Mouse (Mus musculus): ENCODE measurements at regions not wholly inside any gene's neighbourhood (a gene's known extent, or its start where the extent isn't known, plus 50 kb on each side); places are given as distances from the start of the nearest gene placed in this dataset.

DNA sequence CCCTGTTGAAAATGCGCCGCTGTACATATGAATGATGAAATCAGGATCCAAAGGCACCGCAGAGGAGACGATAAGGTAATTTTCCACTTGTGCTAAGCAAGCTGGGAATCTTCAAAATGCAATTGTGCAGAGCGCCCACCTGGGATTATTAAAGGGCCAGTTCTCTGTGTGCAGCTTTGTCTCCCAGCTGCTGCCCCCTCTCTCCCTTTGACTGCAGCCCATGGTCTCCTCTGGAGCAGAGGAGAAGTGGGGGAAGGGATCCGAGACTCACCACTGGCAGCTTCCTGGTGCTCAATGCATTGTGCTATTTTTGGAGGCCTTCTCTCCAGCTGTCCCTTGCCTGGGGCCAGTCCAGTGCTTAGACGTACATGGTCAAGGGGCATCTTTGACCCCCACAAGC lies 127.1 kb downstream of the Chst1 start:
- no peak for TF ChIP-seq POLR2A (IDR thresholded peaks at IDR 0.05; ENCODE audit: low read depth, low read length)
- TF ChIP-seq BHLHE40 (IDR thresholded peaks at IDR 0.05; ENCODE audit: low read depth, low read length) = no peak
- H3K27ac ChIP-seq (ENCODE audit: insufficient read depth, low read depth) = no peak overlapping the region
- no peaks in the 10 kb centered on the region for H3K4me1 ChIP-seq (ENCODE audit: control insufficient read depth in 1 of 2, insufficient read depth in 2 of 2)
- peaks cover 8% of the 10 kb centered on the region for H3K9me3 ChIP-seq (replicated peaks; ENCODE audit: low read length)
- no peak for DNase-seq (ENCODE audit: extremely low read depth)
- H3K4me3 ChIP-seq (replicated peaks in 1 of 3; ENCODE audit: low read depth in 2 of 3, low read length in 2 of 3, poor library complexity in 1 of 3) = no peak overlapping the region
- H3K36me3 ChIP-seq (replicated peaks in 1 of 2; ENCODE audit: control insufficient read depth in 1 of 2, insufficient read depth in 1 of 2, low read length in 1 of 2) = no peaks in the 10 kb centered on the region
- H3K79me2 ChIP-seq (replicated peaks; ENCODE audit: control insufficient read depth, extremely low read depth, insufficient read depth, poor library complexity, severe bottlenecking) = no peaks in the 10 kb centered on the region
- peaks cover 3% of the 10 kb centered on the region for H3K27me3 ChIP-seq (replicated peaks)
- dilution Hi-C loops (cut with MboI; ENCODE audit: extremely low pct_ligation_motif_present, extremely low pct_unique_long_range_greater_than_20kb, low sequenced_read_pairs) (no loop called here), in situ Hi-C loops (cut with MboI; ENCODE audit: low pct_ligation_motif_present, low pct_unique_long_range_greater_than_20kb, low sequenced_read_pairs) (no loop called here)
- H3K4me2 ChIP-seq (ENCODE audit: insufficient read depth, low read depth, poor library complexity, severe bottlenecking) = no peak overlapping the region
- H3K9ac ChIP-seq (ENCODE audit: insufficient read depth, low read depth) = no peak overlapping the region

- Histone ChIP-seq H3K4me3 (replicated peaks in 1 of 3; ENCODE audit: low read depth in 2 of 3, low read length in 2 of 3, poor library complexity in 1 of 3) (no peak overlapping the region), H3K9ac (ENCODE audit: insufficient read depth, low read depth) (no peak overlapping the region), H3K27me3 (replicated peaks) (peaks cover 3% of the 10 kb centered on the region), H3K79me2 (replicated peaks; ENCODE audit: control insufficient read depth, extremely low read depth, insufficient read depth, poor library complexity, severe bottlenecking) (no peaks in the 10 kb centered on the region), H3K27ac (ENCODE audit: insufficient read depth, low read depth) (no peak overlapping the region), H3K4me1 (ENCODE audit: control insufficient read depth in 1 of 2, insufficient read depth in 2 of 2) (peaks cover 0 to under 1% of the 10 kb centered on the region in 2 experiments; a peak in 1 of 4 replicates), H3K36me3 (replicated peaks in 1 of 2; ENCODE audit: control insufficient read depth in 1 of 2, insufficient read depth in 1 of 2, low read length in 1 of 2) (no peaks in the 10 kb centered on the region), H3K9me3 (replicated peaks; ENCODE audit: low read length) (peaks cover 4% of the 10 kb centered on the region), H3K4me2 (ENCODE audit: insufficient read depth, low read depth, poor library complexity, severe bottlenecking) (no peak overlapping the region)
- in situ Hi-C loops (cut with MboI; ENCODE audit: low pct_ligation_motif_present, low pct_unique_long_range_greater_than_20kb, low sequenced_read_pairs) = no loop called here
- TF ChIP-seq CHD2 (IDR thresholded peaks at IDR 0.05; ENCODE audit: low read length) (no peak), USF1 (IDR thresholded peaks at IDR 0.05; ENCODE audit: low read depth, low read length) (no peak), JUND (conservative IDR thresholded peaks at IDR 0.05; ENCODE audit: low read depth, low read length) (no peak), BHLHE40 (IDR thresholded peaks at IDR 0.05; ENCODE audit: low read depth, low read length) (no peak), IRF4 (IDR thresholded peaks at IDR 0.05; ENCODE audit: low read depth, low read length) (no peak), CTCF (conservative IDR thresholded peaks at IDR 0.05 in 1 of 2, IDR thresholded peaks at IDR 0.05 in 1 of 2; ENCODE audit: low read depth in 2 of 2, low read length in 2 of 2) (no peak), UBTF (IDR thresholded peaks at IDR 0.05; ENCODE audit: low read depth, low read length) (no peak), KAT2A (IDR thresholded peaks at IDR 0.05; ENCODE audit: insufficient replicate concordance, low read length) (no peak), NELFE (IDR thresholded peaks at IDR 0.05; ENCODE audit: low read depth, low read length) (no peak), POLR2AphosphoS2 (IDR thresholded peaks at IDR 0.05; ENCODE audit: low read depth, low read length) (no peak), MXI1 (IDR thresholded peaks at IDR 0.05; ENCODE audit: low read depth, low read length) (no peak), CHD1 (IDR thresholded peaks at IDR 0.05; ENCODE audit: low read depth, low read length) (no peak)
- no peak for DNase-seq (ENCODE audit: extremely low read depth)
- dilution Hi-C loops (cut with MboI; ENCODE audit: extremely low pct_ligation_motif_present, extremely low pct_unique_long_range_greater_than_20kb, low sequenced_read_pairs) = no loop called here
Observed at GRCm38 (mm10) chr2:92727241-92727640, 127.7 kb downstream of the Chst1 start.

- no peaks in the 10 kb centered on the region for H3K36me3 ChIP-seq (replicated peaks in 1 of 2; ENCODE audit: control insufficient read depth in 1 of 2, insufficient read depth in 1 of 2, low read length in 1 of 2)
- H3K4me3 ChIP-seq (replicated peaks in 1 of 3; ENCODE audit: low read depth in 2 of 3, low read length in 2 of 3, poor library complexity in 1 of 3) = no peak overlapping the region
- H3K9me3 ChIP-seq (replicated peaks; ENCODE audit: low read length) = no peaks in the 10 kb centered on the region
- dilution Hi-C loops (cut with MboI; ENCODE audit: extremely low pct_ligation_motif_present, extremely low pct_unique_long_range_greater_than_20kb, low sequenced_read_pairs) (no loop called here), in situ Hi-C loops (cut with MboI; ENCODE audit: low pct_ligation_motif_present, low pct_unique_long_range_greater_than_20kb, low sequenced_read_pairs) (no loop called here)
- no peaks in the 10 kb centered on the region for H3K79me2 ChIP-seq (replicated peaks; ENCODE audit: control insufficient read depth, extremely low read depth, insufficient read depth, poor library complexity, severe bottlenecking)
- peaks cover 3% of the 10 kb centered on the region for H3K27me3 ChIP-seq (replicated peaks)
- no peak for DNase-seq (ENCODE audit: extremely low read depth)
- no peak overlapping the region for H3K9ac ChIP-seq (ENCODE audit: insufficient read depth, low read depth)
- no peak for TF ChIP-seq NELFE (IDR thresholded peaks at IDR 0.05; ENCODE audit: low read depth, low read length)
- TF ChIP-seq ZKSCAN1 (IDR thresholded peaks at IDR 0.05; ENCODE audit: borderline replicate concordance, low read depth, low read length) = no peak
- TF ChIP-seq MAFK (IDR thresholded peaks at IDR 0.05; ENCODE audit: insufficient replicate concordance, low read length) = no peak
- TF ChIP-seq IRF4 (IDR thresholded peaks at IDR 0.05; ENCODE audit: low read depth, low read length) = no peak
- no peak for TF ChIP-seq CHD1 (IDR thresholded peaks at IDR 0.05; ENCODE audit: low read depth, low read length)
- no peak for TF ChIP-seq KAT2A (IDR thresholded peaks at IDR 0.05; ENCODE audit: insufficient replicate concordance, low read length)
- TF ChIP-seq PAX5 (IDR thresholded peaks at IDR 0.05; ENCODE audit: low read length) = no peak
- H3K4me1 ChIP-seq (ENCODE audit: control insufficient read depth in 1 of 2, insufficient read depth in 2 of 2) = peaks cover 0 to 9% of the 10 kb centered on the region in 2 experiments; a peak in 2 of 4 replicates
- H3K27ac ChIP-seq (ENCODE audit: insufficient read depth, low read depth) = no peak overlapping the region
- no peak overlapping the region for H3K4me2 ChIP-seq (ENCODE audit: insufficient read depth, low read depth, poor library complexity, severe bottlenecking)
Observed at GRCm38 (mm10) chr2:92728388-92728787, 128.9 kb downstream of the Chst1 start.
